Mouse (Mus musculus): ENCODE data around the gene Rab30.

DNA sequence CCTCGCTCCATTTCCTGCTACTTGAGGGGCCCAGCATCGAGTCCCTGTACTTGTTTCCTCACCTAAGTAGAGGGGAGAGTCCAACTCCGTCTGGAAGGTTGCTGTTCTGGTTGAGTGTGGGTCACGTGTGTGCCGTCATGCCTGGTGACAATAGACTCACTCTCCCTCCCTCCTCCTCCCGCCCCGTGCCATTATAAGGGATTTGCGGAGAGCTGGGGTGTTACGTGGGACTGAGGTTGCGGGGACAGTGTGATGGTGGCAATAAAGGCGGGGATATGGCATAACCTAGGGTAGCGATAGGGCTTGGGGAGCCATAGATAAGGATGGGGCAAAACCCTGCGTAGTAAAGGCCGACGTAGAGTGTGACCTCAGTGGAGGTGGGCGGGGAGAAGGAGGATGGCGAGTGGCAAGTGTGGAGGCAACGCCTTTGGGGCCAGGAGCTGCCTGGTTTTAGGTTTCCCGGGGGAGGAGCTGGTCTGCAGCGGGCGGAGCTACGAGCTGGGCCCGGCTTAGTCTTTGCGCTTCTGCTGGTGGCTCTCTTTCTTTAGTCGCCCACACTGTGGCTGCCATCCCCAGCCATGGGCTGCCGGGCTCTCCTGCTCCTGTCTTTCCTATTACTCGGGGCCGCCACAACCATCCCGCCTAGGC is 133.5 kb downstream of the Rab30 start:
- TF ChIP-seq CTCF (IDR thresholded peaks at IDR 0.05; ENCODE audit: borderline replicate concordance, insufficient read depth, low read length) = no peak
- TF ChIP-seq POLR2A (IDR thresholded peaks at IDR 0.05; ENCODE audit: low read depth, low read length) = peak; percentile 86
